Mouse (Mus musculus) urinary bladder, adult 2 months (tissue): ENCODE results near the gene Pqbp1. TPM values are rescaled to one million over a fixed set of nuclear protein-coding genes. Genes with fewer than 3 reads are reported as not detected.
"Not testable (repeated sequence)": the region's sequence is repeated elsewhere in the genome, so short reads cannot be mapped to it uniquely, and the experiment has no call there.

Source experiments
- DNase-seq: peaks from one replicate; pipeline ENCODE4 v3.0.0; 2022; ENCODE audit warnings: low spot score
- polyA plus RNA-seq: library from polyadenylated mRNA; depleted of rRNA; stranded (reverse); fragments of >200 nt; gene quantifications from 2 replicates; pipeline ENCODE4 v1.2.3, GENCODE M21; 2012; rRNA removed

Gene Pqbp1
- 84.2 and 90.7 TPM in 2 replicates for polyA plus RNA-seq

DNA sequence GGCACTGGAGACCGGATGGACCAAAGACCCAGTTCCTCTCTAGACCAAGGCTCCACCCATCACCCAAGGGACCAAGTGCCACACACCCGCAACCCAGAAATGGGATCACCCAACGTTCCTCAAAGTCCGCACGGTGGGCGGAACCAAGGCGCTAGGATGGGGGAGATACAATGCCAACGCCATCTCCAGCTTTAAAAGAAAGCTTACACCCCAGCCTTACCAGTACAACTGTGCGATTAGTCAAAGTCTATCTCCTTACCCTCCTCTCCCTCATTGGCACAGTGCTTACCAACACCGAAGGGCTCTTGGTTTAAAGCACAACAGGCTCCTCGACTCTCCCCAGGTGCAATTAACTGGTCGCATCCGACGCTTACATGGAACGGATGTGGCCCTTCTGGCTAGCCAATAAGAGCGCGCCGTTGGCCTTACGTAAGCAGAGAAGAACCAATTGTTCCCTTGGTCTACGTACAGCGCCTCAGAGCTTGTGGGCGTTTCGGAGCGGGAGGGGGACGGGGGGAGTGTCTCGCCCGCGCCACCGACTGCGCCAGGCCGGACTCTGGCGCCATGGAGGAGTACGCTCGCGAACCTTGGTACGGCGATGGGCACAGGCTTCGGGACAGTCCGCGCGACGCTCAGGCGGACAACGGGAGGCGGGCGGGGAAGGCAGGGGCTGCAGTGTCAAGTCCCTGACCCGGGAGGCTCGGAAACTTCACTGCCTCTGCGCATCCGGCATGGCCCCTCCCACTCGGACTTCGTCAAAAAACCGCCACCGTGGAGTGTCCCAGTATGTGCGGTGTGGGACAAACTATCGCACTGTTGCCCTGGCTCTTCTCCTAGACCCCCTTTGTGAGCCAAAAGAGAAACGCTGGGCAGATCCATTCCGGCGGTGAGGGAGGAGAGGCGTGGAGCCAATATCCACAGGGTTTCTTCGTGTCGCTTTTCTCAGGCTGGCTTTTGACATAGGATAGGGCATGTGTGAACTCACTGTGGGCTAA is at the start of gene Pqbp1, which contains the start of gene Timm17b:
Gene Pqbp1, minus strand, starts transcription at position 390 of the 995 bp plus-strand sequence.
Gene Timm17b, plus strand, starts transcription at position 478 of the 995 bp plus-strand sequence.
- peak; percentile 54 for DNase-seq

- peak; percentile 68 for DNase-seq
Measured at GRCm38 (mm10) chrX:7947900-7948492, 48.9 kb upstream of the Pqbp1 start.

- no peak for DNase-seq
Measured at GRCm38 (mm10) chrX:7947108-7947899, 48.2 kb upstream of the Pqbp1 start, which contains the start of gene Hdac6. Gene Hdac6 (minus strand): TSS chrX:7947889.

- DNase-seq = no peak
Measured at GRCm38 (mm10) chrX:7945618-7946017, 46.5 kb upstream of the Pqbp1 start.

DNA sequence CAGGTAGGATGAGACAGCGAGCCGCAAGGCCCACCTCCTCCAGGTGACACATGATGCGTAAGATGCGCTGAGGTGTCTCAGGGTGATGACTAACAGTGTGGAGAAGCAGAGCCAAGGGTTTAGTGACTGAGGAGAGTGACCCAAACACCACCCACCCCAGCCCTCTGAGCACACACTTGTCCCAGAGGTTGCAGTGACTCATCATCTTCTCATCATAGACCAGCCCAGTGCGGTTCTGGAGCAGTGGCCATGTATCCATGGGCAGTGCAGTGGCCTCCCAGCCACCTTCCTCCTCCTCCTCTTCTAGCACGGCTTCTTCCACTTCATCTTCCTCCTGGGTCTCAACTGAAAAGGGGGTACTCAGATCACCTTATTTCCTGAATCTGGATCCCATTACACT is 38.6 kb upstream of the Pqbp1 start:
- DNase-seq = no peak

DNA sequence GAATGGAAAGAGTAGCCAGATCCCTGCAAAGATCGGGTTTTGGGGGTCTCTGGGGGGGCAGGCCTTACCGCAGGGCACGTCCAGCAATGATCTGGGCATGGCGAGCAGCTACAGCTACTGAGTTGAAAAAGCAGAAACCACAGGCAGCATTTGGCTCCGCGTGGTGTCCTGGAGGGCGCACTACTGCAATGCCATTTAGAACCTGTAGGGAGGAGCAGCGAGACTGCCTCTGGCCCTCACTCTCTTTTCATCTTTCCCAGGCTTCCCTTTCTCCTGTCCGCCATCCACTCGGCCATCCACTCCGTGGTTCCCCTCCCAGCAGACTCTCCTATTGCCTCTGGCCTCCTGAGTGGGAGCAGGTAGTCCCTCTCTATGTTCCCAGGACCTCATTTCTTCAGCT is 37.8 kb upstream of the Pqbp1 start:
- DNase-seq = no peak

DNA sequence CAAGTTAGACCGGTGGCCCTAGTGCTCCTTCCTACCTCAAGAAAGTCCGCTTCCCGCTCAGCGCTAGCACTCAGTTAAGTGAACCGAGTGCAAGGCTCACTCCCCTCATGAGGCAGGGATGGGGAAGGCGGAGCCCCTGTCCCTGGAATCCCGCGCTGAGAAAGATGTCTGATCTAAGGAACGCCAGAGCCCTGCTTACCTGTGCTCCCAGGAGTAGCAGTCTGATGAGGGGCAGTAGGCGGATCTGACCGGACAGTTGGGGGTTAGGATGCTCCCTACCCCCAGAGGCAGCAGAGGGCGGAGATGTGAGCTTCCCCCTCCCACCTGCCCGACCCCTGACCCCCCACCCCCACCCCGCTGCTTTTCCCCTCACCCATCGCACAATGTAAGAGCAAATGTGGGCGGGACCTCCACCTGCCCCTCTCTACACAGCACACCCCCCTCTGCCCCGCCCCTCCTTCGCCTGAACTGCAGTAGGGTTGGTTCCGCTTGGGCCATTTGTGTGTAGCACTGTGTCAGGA is 29.3 kb upstream of the Pqbp1 start, which contains the start of gene Eras:
Gene Eras, minus strand, starts transcription at position 338 of the 521 bp plus-strand sequence.
- no peak for DNase-seq

DNA sequence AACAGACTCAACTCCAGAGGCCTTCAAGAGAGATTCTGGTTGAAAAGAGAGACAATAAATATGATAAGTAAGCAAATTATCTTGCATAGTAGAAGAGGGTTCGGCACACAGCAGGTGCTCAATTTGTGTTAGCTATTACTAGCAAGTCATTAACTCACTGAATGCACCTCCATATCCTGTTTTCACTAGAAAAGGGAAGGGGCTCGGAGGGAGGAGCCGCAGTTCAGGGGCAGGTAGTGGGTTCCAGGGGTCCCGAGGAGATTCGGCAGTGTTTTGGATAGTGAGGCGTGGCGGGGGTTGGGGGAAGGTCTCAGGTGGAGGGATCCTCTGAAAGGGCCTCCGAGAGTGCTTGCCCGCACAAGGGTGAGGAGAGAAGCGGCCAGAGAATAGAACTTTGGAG is 28.0 kb upstream of the Pqbp1 start:
- no peak for DNase-seq

- DNase-seq = no peak
Measured at GRCm38 (mm10) chrX:7926266-7926665, 27.2 kb upstream of the Pqbp1 start.

GRCm38 (mm10) chrX:7922032-7922431 is 23.0 kb upstream of the Pqbp1 start:
- DNase-seq = no peak

GRCm38 (mm10) chrX:7919601-7920383 is 20.7 kb upstream of the Pqbp1 start, which contains the start of gene Pcsk1n:
Gene Pcsk1n (plus strand): TSS chrX:7919822.
- no peak for DNase-seq

GRCm38 (mm10) chrX:7917960-7918359 is 18.9 kb upstream of the Pqbp1 start:
- DNase-seq = not testable (repeated sequence)

- not testable (repeated sequence) for DNase-seq
Measured at GRCm38 (mm10) chrX:7915669-7916068, 16.6 kb upstream of the Pqbp1 start.

DNA sequence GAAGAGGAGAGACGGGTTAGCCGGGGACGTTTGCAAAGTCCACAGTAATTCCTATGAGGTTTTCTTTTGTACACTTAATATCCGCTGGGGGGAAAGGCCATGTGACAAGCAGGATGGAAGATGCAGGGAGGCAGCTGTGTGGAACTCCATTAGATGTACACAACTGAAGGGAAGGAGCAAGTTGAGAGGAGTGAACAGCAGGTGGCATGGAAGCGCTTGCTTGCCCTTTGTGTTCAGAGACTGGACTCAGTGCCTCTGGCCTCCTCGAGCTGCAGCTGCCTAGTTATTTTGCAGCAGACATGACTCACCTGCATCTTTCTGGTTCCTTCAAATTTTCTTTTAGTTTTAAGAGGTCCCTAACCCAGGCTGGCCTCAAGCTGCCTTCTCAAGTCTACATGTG is 11.4 kb upstream of the Pqbp1 start:
- DNase-seq = no peak

GRCm38 (mm10) chrX:7909242-7909641 is 10.2 kb upstream of the Pqbp1 start, which contains the start of gene Gm10490:
Gene Gm10490 (plus strand): TSS chrX:7909542.
- not testable (repeated sequence) for DNase-seq

DNA sequence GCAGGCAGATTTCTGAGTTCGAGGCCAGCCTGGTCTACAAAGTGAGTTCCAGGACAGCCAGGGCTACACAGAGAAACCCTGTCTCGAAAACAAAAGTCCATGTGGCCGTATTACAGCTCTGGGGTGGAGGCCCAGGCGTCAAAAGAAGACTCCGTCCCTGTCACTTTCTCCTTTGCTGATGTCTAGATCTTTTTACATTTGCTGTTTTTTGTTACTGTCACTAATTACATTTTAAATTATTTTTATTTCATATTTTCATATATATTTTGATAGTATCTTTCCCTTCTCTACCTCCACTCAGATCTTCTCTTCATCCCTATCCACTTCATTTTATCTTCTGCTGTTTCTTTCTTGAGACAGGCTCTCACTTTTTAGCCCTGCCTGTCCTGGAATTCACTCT is 8.7 kb upstream of the Pqbp1 start, which contains the start of gene Gm10491:
Gene Gm10491, minus strand, starts transcription at position 101 of the 400 bp plus-strand sequence.
- no peak for DNase-seq

DNA sequence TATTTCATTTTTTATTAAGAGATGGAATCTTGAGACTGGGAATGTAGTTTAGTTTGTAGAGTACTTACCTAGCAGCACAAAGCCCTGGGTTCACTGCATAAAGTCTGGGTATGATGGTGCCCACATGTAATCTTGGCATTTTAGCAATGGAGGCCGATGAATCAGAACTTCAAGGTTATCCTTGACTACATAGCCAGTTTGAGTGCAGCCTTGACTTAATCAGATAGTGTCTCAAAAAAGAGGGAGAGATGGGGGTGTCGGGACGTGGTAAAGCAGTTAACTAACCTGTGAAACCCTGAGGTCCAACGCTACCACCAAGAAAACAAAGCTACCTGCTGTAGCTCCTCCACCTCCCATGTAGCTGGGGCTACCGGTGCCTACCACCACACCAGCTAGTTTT is 5.4 kb upstream of the Pqbp1 start:
- DNase-seq = no peak

DNA sequence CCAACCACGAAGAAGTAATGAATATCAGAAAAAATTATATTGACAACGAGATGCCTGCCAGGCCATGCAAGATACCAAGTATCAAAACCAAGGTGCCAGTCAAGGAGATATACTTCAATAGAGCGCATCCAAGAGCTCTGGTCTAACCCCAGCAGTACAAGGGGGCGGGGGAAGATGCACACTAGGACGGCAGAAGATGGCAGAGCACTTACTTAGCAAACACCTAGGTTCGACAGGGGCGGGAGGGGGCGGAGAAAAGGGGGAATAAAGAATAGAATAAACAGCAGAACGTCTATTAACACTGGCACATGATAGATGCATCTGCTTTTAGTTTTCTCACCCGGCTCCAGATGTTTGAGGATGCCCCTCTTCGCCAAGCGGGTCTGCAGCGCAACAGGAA is 858 bp downstream of the Pqbp1 start:
- DNase-seq = no peak

DNA sequence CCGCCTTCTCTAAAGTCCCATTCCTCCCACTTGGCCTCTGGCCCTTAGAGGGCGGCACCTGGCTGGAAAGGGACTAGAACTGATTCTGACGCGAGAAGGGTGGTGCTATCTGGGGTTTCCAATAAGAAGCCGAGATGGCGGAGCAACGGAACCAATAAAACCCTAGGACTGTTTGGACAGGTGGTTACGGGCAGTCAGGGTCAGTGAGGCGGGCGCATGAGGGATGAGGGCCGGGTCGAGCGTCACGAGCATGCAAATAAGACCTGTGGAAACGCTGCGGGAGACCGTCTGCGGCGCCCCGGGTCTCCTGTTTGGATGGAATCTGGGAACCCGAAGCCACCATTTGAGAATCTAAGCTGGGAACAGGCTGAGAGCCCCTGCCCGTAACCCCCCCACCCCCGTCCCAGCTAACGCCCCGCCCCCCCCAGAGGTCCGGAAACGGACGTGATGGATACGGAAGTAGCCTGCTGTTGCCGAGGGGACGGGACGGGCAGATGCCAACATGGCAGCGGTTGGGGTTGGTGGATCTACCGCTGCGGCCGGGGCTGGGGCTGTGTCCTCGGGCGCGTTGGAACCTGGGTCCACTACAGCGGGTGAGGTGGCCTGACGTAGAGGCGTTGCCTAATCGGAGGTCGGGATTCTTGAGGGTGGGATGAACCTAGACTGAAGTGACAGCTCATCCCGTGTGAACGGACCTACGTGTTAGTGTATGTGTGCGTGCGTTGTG is 15.1 kb downstream of the Pqbp1 start, which contains the start of gene Slc35a2:
Gene Slc35a2, plus strand, starts transcription at position 188 of the 727 bp plus-strand sequence.
- peak; percentile 58 for DNase-seq

- DNase-seq = no peak
Measured at GRCm38 (mm10) chrX:7879819-7880218, 19.2 kb downstream of the Pqbp1 start.
